Mouse (Mus musculus): ENCODE measurements at regions not wholly inside any gene's neighbourhood (a gene's known extent, or its start where the extent isn't known, plus 50 kb on each side); places are given as distances from the start of the nearest gene placed in this dataset.

GRCm38 (mm10) chr1:7823969-7824368 is 3016.3 kb downstream of the Gm37988 start:
- Histone ChIP-seq H3K4me1 (ENCODE audit: control insufficient read depth, insufficient read depth, low read length) (no peaks in the 10 kb centered on the region), H3K27me3 (ENCODE audit: control insufficient read depth, insufficient read depth, low read length) (no peaks in the 10 kb centered on the region), H3K9me3 (ENCODE audit: control insufficient read depth, low read length) (no peaks in the 10 kb centered on the region), H3K4me2 (ENCODE audit: low read length) (no peak overlapping the region), H3K4me3 (replicated peaks; ENCODE audit: low read depth, low read length) (no peak overlapping the region), H3K36me3 (ENCODE audit: control insufficient read depth, insufficient read depth, low read length) (no peaks in the 10 kb centered on the region), H3K9ac (replicated peaks; ENCODE audit: low read length) (no peak overlapping the region), H3K27ac (replicated peaks; ENCODE audit: low read depth, low read length) (no peak overlapping the region)
- DNase-seq, result no peak
- WGBS, result 93% methylated on average over 2 of the region's 2 CpGs
- no peak for ATAC-seq (ENCODE audit: low FRiP score, low TSS enrichment)

Data from midbrain, embryonic 14.5 days (tissue).